Mouse (Mus musculus): ENCODE results near the gene Ces1g. TPM values are rescaled to one million over a fixed set of nuclear protein-coding genes. Genes with fewer than 3 reads are reported as not detected.

Gene Ces1g
- not detected for total RNA-seq (2021)

DNA sequence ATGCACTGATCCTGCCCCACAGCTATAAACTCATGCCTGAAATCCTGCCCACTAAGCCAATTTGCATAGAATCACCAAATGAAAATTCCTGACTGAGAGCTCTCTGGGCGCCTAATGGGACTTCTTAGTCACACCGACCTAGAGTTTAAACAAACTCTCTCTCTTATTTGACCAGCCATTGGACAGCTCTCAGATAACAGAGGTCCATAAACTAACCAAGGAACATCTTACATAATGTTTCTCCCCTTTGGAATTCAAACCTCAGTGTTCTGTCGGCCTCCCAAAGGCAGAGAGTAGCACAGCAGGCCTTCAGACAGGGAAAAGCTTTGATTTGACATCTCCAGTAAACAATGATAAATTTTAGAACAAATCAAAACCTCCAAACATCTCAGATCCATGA is at the start of gene Ces1g:
TSS of gene Ces1g (minus strand) at position 102 of the 400 bp plus-strand sequence.
- no peak for DNase-seq (ENCODE audit: extremely low spot score in 1 of 2, low spot score in 2 of 2)
- intact Hi-C loops (cut with DNase I): no loop called here

DNA sequence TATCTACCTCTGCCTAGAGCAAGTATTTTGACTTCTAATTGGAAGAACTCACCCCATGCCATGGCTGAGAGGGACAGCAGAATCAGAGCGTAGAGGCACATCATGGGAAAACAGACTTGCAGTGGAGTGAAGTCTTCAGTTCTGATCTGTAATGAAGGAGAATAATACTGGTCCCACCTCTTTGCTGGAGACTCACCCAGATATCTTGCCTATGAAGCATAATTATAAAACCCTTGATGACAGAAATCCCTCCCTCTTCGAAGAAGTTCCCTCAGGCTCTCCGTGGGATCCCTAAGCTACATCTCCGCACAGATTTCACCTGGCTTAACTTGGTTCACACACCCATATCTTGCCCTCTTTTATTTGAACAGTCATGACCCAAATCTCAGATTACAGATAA is 42.5 kb upstream of the Ces1g start, which contains the start of gene Ces1h:
TSS of gene Ces1h (minus strand) at position 101 of the 400 bp plus-strand sequence.
- DNase-seq (ENCODE audit: extremely low spot score in 1 of 2, low spot score in 2 of 2): no peak
- intact Hi-C loops (cut with DNase I): no loop called here

DNA sequence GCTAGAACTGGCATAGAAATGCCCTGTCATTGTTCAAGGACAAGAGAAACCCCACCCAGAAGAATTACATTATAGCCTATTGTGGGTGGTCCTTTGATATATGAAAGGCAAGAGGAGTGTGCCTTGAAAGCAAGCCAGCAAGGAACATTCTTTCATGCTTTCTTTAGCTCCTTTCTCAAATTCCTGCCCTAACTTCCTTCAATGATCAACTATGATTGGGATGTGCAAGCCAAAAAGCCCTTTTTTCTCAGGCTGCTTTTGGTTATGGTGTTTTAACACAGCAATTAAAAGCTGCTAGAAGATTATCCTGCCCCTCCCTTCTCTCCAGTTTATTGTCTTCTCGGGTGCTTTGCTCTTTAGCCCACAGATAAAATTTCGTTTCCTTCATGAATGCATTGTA is 32.4 kb upstream of the Ces1g start:
- intact Hi-C loops (cut with DNase I): no loop called here
- no peak for DNase-seq (ENCODE audit: extremely low spot score in 1 of 2, low spot score in 2 of 2)

DNA sequence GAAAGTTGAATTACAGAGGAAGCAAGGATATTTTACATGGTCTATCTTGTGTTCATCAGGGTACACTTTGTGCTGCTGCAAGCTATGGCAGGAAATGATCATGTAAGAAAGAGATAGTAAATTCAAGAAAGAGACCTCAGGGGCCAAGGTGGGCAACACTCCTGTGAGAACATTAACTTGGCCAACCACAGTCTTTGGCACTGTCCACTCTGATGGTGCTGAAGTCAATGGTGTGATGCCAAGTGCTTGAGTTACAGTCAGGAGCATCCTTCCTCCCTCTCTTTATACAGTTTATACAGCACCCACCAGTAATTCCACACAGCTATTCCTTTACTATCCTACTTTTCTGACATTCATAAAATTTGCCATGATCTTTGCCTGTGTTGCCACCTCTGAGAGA is 23.0 kb upstream of the Ces1g start:
- intact Hi-C loops (cut with DNase I): no loop called here

DNA sequence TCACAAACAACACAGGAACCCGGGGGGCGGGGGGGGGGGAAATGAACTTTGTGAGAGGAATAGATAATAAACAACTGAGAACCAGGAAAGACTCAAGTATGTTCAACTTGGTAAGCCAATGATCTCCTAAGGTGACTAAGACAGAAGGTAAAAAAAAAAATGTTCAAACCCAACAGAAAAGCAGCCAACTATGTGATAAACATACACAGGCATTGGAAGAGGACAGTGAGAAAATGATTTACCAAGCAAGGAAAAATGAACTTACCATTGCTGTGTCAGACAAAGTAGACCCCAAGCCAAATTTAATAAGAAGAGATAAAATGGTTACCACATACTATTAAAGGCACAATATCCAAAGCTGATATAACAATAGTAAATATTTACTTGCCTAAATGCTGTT is 2.4 kb upstream of the Ces1g start:
- intact Hi-C loops (cut with DNase I): no loop called here
- no peak for DNase-seq (ENCODE audit: extremely low spot score in 1 of 2, low spot score in 2 of 2)

More for the DNA sequence above, 23.0 kb upstream of the Ces1g start:
- no peak for DNase-seq (ENCODE audit: extremely low spot score in 1 of 2, low spot score in 2 of 2)

DNA sequence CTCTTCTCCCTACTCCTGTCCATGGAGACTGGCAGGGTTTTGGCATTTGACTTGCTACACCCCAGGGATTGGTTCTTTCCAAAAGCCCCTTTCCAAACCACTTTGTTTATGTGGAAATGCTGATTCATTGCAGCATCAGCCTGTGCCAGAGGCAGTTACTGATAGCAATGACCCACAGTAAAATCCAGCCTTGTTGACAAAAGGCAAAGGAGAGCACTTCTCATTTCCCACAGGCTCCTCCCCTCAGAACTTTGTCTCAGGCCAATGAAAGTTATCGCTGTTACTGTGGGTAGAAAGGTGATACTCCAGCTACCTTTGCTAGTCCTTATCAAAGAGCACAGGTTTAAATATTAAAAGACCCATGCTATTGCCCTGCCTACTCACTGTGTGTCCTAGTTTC is 4.4 kb downstream of the Ces1g start:
- intact Hi-C loops (cut with DNase I): no loop called here
- no peak for DNase-seq (ENCODE audit: extremely low spot score in 1 of 2, low spot score in 2 of 2)

DNA sequence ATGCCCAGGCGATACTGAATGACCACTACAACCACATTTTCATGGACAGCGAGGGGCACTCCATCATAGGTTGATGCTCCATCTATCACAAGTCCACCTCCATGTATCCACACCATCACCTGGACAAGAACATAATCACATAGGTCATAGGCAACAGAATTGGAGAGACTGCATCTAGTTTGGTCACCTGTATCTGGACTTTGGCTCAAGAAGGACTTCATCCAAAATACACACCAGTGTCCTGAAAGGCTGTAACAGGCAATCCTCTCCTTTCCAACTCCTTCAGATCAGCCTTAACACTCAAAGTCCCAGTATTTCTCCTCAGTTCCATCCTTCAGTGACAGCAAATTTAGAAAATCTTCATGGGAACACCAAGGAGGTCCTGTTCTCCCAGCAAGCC is 6.0 kb downstream of the Ces1g start:
- DNase-seq (ENCODE audit: extremely low spot score in 1 of 2, low spot score in 2 of 2): no peak
- intact Hi-C loops (cut with DNase I): no loop called here

DNA sequence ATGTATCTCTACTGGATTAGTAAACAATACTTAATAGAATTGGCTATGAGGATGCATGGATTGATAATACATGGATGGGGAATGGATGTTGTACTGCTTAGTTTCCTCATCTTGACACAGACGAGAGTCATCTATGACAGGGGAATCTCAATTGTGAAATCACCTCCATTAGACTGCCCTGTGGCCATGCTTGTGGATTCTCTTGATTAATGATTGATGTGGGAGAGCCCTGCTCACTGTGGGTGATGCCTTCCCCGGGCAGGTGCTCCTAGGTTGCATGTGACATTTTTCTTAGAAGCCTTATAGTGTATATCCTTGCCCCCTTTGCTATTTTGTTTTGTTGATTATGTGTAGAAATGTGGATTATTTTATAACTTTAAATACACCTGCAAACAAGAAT is 12.0 kb downstream of the Ces1g start:
- intact Hi-C loops (cut with DNase I): no loop called here
- no peak for DNase-seq (ENCODE audit: extremely low spot score in 1 of 2, low spot score in 2 of 2)

DNA sequence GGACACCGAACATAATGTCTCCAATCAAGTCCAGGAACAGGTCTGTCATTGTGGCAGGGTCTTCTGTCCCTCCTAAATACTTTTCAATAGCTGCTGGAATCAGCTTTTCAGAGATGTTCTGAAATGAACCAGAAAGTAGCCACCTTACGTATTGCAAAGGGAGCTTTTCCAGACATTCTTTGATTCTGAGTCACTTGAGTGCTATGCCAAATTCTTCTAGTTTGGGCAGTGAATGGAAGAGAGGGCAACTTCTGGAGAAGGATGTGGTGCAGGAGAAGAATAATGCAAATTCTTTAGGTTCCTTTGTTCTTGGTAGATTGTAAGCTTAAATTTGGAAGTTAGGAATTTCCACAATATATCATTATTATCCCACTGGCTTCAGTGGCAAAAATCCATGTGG is 20.1 kb downstream of the Ces1g start:
- intact Hi-C loops (cut with DNase I): no loop called here
- DNase-seq (ENCODE audit: extremely low spot score in 1 of 2, low spot score in 2 of 2): no peak

DNA sequence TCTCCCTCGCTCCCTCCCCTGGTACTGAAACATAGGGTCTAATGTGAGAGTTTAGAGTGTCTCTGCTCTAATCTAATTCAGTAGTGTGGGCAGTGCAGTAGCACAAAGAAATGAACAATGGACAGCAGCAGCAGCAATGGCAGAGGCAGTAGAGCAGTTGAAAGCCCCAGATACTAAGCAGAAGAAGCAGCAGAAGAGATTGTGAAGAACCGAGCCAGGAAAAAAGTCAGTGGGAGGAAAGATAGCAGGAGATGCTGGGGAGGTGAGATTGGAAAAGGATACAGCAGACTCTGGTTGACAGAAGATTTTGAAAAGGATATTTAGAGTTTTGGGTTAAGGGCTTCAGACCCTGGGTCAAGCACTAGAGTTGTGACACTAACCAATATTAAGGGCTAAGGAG is 21.6 kb downstream of the Ces1g start:
- intact Hi-C loops (cut with DNase I): no loop called here
- DNase-seq (ENCODE audit: extremely low spot score in 1 of 2, low spot score in 2 of 2): no peak

DNA sequence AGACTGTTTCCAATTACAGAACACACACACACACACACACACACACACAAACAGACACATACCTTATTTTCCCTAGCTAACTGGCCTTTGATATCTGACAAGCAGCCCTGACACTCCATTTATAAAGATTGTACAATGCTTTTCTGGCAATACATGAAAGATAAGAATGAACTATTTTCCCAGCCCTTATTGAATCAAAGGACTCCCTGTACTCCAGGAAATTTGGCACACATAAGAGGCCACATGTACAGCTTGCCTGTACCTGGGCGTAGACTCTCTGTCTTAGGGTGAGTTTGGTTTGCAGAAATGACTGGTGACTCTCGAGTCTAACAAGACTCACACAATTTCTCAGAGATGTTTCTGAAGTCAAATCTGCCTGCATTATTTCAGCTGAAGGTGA is 53.2 kb downstream of the Ces1g start:
- intact Hi-C loops (cut with DNase I): no loop called here
- DNase-seq (ENCODE audit: extremely low spot score in 1 of 2, low spot score in 2 of 2): no peak

DNA sequence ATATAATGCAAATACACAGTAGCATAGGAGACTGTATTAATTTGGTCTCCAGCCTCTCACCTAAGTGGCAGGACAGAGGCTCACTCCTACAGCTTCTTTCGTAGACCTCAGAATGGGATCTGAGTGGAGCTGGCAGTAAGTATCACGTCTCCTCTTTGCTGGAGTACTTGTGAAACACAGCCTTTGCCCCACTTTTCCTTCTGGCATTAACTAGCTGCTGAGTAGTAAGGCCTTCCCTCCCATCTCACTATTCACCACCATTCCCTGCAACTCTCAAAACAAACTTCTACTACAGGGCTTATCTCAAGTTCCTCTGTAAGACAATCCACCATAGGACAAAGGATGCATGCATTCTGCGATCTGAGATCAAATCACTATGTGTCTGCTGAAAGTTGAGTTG is 54.8 kb downstream of the Ces1g start:
- intact Hi-C loops (cut with DNase I): no loop called here
- no peak for DNase-seq (ENCODE audit: extremely low spot score in 1 of 2, low spot score in 2 of 2)

DNA sequence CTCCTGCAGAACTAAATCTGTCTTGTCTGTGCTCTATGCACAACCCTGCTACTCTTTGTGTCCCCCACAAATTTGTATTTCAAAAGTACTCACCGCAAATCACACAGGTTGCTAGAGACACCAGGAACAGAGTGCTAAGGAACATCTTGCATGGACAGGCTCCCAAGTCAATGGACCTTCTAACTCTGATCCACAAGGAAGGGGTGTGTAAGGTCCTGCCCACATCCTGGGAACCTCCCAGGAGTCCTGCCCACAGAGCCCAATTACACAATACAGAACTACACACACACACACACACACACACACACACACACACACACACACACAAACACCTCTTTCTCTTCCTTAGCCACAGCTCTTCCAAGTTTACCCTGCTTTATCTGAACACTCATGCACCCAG is 57.6 kb downstream of the Ces1g start, which contains the start of gene Ces1f:
TSS of gene Ces1f (minus strand) at position 192 of the 400 bp plus-strand sequence.
- intact Hi-C loops (cut with DNase I): no loop called here
- no peak for DNase-seq (ENCODE audit: extremely low spot score in 1 of 2, low spot score in 2 of 2)

DNA sequence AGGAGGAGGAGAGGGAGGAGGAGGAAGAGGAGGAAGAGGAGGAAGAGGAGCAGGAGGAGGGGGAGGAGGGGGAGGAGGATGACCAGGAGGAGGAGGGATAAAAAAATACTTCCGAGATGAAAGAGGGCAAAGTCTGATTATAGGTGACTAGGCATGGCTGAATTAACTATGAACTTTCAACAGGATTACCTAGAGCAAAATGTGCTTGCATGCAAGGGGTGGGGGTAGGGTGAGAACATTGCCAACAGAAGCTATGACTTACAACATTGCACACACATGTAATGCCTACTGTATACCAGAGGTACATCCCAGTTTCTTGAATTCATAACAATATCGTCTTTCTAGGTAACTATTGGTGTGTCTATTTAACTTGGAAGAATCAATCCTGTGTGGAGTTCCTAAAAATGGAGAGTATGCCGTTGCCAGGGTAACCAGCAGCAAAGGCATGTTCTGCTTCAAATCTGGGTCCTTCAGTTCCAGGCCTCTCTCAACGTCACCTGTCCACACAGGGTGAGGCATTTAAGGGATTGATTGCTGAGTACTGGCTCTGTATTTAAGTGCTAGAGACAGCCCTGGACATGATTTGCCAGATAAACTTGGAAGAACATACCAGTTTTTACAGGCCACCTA is 58.8 kb downstream of the Ces1g start:
- intact Hi-C loops (cut with DNase I): no loop called here
- DNase-seq (ENCODE audit: extremely low spot score in 1 of 2, low spot score in 2 of 2): peak in 1 of 2 experiments; percentile 17

DNA sequence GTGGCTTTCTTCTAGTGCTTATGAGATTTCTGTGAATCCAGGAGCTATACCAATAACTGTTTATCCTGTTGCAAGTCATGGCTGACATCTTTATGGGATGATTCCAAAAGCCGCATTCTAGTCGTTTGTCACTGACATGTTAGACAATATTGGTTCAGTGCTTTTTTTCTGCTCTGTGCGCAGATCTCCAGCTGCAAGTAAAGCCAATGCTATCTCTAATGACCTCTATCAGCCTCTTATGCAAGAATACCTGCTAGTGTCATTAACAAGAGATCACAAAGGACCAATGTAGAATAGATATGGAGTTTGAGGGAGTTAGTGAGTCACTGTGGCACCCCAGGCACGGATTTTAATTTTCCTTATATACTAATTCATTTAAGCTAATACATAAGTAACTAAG is 62.5 kb downstream of the Ces1g start:
- no peak for DNase-seq (ENCODE audit: extremely low spot score in 1 of 2, low spot score in 2 of 2)
- intact Hi-C loops (cut with DNase I): no loop called here

DNA sequence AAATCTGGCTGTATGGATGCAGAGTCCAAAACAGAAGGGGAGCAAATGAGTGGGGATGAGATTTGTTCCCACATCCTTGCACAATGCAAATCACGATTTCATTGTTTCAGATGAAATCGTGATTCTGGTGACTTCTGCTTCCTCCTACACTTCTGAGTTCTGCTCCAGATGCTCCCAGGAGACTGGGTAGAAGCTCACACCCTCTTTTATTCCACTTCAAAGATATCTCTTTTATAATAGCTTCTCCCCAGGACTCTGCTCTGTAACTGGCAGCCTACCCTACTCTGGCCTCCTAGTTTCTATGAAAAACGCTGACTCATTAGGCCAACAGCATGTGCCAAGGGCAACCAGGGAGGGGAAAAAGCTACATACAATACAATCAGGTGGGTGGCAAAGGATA is 63.8 kb downstream of the Ces1g start:
- intact Hi-C loops (cut with DNase I): no loop called here
- no peak for DNase-seq (ENCODE audit: extremely low spot score in 1 of 2, low spot score in 2 of 2)

DNA sequence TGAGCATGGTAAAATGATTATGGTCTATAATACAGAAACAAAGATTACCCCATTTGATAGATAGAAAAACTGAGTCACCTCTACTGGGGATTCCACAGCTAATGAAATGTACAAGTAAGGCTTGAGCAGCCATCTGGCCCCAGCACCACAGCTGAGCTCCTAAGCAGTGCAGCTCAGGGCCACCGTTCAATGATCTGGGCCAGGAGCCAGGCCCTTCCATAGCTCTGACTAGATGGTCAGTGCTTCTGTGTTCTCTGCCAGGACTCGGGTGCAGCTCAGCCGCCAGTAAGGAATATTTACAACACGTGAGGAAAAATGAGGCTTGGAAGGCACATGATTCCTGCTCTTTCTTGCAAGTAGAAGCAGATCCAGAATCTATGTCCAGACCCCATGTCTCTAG is 64.4 kb downstream of the Ces1g start:
- no peak for DNase-seq (ENCODE audit: extremely low spot score in 1 of 2, low spot score in 2 of 2)
- intact Hi-C loops (cut with DNase I): no loop called here

DNA sequence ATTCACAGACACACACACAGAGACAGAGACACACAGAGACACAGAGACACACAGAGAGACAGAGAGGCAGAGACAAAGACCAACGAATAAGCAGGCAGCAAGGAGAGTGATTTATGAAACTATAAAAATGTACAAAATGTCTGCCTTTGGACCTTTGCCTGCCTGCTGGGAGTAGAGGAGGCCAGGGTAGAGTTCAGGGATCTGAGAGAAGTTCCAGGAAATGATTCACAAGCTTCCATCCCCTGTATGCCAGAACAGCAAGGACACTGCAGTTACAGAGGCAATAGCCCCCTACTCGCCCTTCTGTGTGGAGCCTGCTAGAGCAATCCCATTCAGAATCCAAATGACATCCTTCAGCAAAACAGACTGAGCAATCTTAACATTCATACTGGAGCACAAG is 75.7 kb downstream of the Ces1g start:
- no peak for DNase-seq (ENCODE audit: extremely low spot score in 1 of 2, low spot score in 2 of 2)
- intact Hi-C loops (cut with DNase I): no loop called here

DNA sequence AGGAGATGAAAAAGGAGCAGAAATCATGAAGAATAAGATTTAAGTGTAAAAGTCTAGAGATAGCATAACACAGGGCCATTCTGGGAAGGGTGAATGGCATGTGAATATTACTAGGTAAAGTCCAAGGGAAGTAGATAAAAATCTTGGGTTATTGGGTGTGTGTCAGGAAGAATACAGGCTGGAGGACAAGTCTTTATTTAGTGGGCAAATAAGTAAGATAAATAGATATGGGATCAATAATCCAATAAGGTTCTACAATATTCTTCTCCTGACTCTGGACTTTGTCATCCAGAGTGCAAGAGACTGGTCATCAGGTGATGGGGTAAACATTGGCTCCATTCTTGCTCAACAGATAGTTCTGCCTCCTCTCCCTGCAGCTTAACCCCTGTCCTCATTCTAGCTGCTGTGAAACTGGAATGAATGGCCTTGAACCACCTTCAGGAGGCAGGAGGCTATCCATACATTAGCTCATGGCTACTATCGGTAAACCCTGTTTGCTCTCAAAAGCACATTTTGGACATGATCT is 84.6 kb downstream of the Ces1g start:
- DNase-seq (ENCODE audit: extremely low spot score in 1 of 2, low spot score in 2 of 2): no peak
- intact Hi-C loops (cut with DNase I): no loop called here

Data from left cerebral cortex, postnatal 10 days (tissue).